Mouse (Mus musculus) kidney, embryonic 16.5 days (tissue): ENCODE measurements around the gene Sla2. TPM values are rescaled to one million over a fixed set of nuclear protein-coding genes. Genes with fewer than 3 reads are reported as not detected.
"Not testable (repeated sequence)": the region's sequence is repeated elsewhere in the genome, so short reads cannot be mapped to it uniquely, and the experiment has no call there.

Source experiments
- ATAC-seq: fragments of 200-750 bp; cut with Nextera tagmentation; 2 replicates; pipeline ENCODE4 v1.8.0; 2017; ENCODE audit warnings: moderate TSS enrichment; ENCODE audit not compliant: low FRiP score, low TSS enrichment
- H3K27ac ChIP-seq: fragments of 300-500 bp; sonication (generic); 2 replicates; pipeline ENCODE4 v1.5.1; 2014; ENCODE audit warnings: low read length
- H3K27me3 ChIP-seq: fragments of 300-500 bp; sonication (generic); 2 replicates; pipeline ENCODE4 v1.6.1; 2014; ENCODE audit warnings: low read length, control low read depth, mixed read lengths; ENCODE audit not compliant: insufficient read depth
- H3K36me3 ChIP-seq: fragments of 300-500 bp; sonication (generic); 2 replicates; pipeline ENCODE4 v1.6.1; 2014; ENCODE audit warnings: low read length, control low read depth, mixed read lengths; ENCODE audit not compliant: insufficient read depth
- H3K4me1 ChIP-seq: fragments of 300-500 bp; sonication (generic); 2 replicates; pipeline ENCODE4 v1.6.1; 2014; ENCODE audit warnings: low read length, control low read depth, mixed read lengths; ENCODE audit not compliant: insufficient read depth
- H3K4me2 ChIP-seq: fragments of 300-500 bp; sonication (generic); replicated peaks from 2 replicates; pipeline ENCODE4 v1.6.1; 2014; ENCODE audit warnings: low read depth, low read length
- H3K4me3 ChIP-seq: fragments of 300-500 bp; sonication (generic); 2 replicates; pipeline ENCODE4 v1.5.1; 2014; ENCODE audit warnings: mild to moderate bottlenecking, low read length
- H3K9ac ChIP-seq: fragments of 300-500 bp; sonication (generic); replicated peaks from 2 replicates; pipeline ENCODE4 v1.6.1; 2014; ENCODE audit warnings: low read length
- H3K9me3 ChIP-seq: fragments of 300-500 bp; sonication (generic); 2 replicates; pipeline ENCODE4 v1.6.1; 2016; ENCODE audit warnings: low read length, control low read depth
- WGBS: fragments of 180-500 bp; shearing (Covaris S2); extraction: QIAGEN DNeasy Blood & Tissue Kit; methylation state at CpG from one replicate; pipeline ENCODE4 v1.1.7; 2014; 5-methylcytosine and 5-hydroxymethylcytosine counted together
- polyA plus RNA-seq: library from polyadenylated mRNA; unstranded; fragments of >200 nt; fragmentation: Nextera tagmentation; extraction: Ambion mirVana; gene quantifications from 2 replicates; pipeline ENCODE4 v1.2.1, GENCODE M21; 2015

The Sla2 gene
- polyA plus RNA-seq, 1 experiment from 2014 or later: 0.36 TPM

GRCm38 (mm10) chr2:156838839-156839238 is 48.2 kb downstream of the Sla2 start:
- WGBS: 58% methylated on average over 6 of the region's 6 CpGs
- Histone ChIP-seq H3K36me3 (peaks cover 34% of the 10 kb centered on the region), H3K4me3 (peak overlapping the region; percentile 78), H3K4me1 (peaks cover 24% of the 10 kb centered on the region), H3K9me3 (peaks cover 4% of the 10 kb centered on the region; the same call in 1 of the 2 replicates), H3K27ac (peak overlapping the region; percentile 82), H3K27me3 (no peaks in the 10 kb centered on the region), H3K9ac (peak overlapping the region; percentile 82), H3K4me2 (peak overlapping the region; percentile 86)
- no peak for ATAC-seq

- ATAC-seq: no peak
- H3K4me3 ChIP-seq: no peak overlapping the region
- H3K36me3 ChIP-seq: peaks cover 79% of the 10 kb centered on the region
- no peak overlapping the region for H3K9ac ChIP-seq
- peaks cover 33% of the 10 kb centered on the region for H3K9me3 ChIP-seq
- H3K27ac ChIP-seq: no peak overlapping the region
- 98% methylated on average over 11 of the region's 11 CpGs for WGBS
- no peaks in the 10 kb centered on the region for H3K27me3 ChIP-seq
- no peak overlapping the region for H3K4me2 ChIP-seq
- no peaks in the 10 kb centered on the region for H3K4me1 ChIP-seq
These were observed 52.7 kb downstream of the Sla2 start for GRCm38 (mm10) chr2:156834336-156834735.

GRCm38 (mm10) chr2:156825128-156825527 is 61.9 kb downstream of the Sla2 start:
- H3K9ac ChIP-seq, H3K4me1 ChIP-seq, ATAC-seq, H3K27ac ChIP-seq, H3K4me2 ChIP-seq, H3K9me3 ChIP-seq, H3K27me3 ChIP-seq, H3K4me3 ChIP-seq, H3K36me3 ChIP-seq: not testable (repeated sequence)
- WGBS: 87% methylated on average over 5 of the region's 6 CpGs

Other genes starting within 250 kb of the Sla2 start
- 447 and 578 TPM in 2 replicates for gene Myl9, start 111.8 kb downstream of the Sla2 start, polyA plus RNA-seq
- gene Tgif2, start 47.2 kb downstream of the Sla2 start, polyA plus RNA-seq: 69.5 and 71.1 TPM in 2 replicates
- gene 4930518I15Rik, start 29.2 kb downstream of the Sla2 start, polyA plus RNA-seq: 8.0 and 9.9 TPM in 2 replicates
- 167 and 168 TPM in 2 replicates for gene Rab5if, start 24.1 kb downstream of the Sla2 start, polyA plus RNA-seq
- 57.7 and 57.9 TPM in 2 replicates for gene Ndrg3, start 104.9 kb upstream of the Sla2 start, polyA plus RNA-seq
- gene Dsn1, start 120.0 kb upstream of the Sla2 start, polyA plus RNA-seq: 37.9 and 40.2 TPM in 2 replicates
- 2.5 and 3.6 TPM in 2 replicates for gene Soga1, start 192.1 kb upstream of the Sla2 start, polyA plus RNA-seq
- 0.53 and 0.71 TPM in 2 replicates for gene Tldc2, start 199.9 kb upstream of the Sla2 start, polyA plus RNA-seq
- 25.9 and 27.1 TPM in 2 replicates for gene Samhd1, start 248.1 kb upstream of the Sla2 start, polyA plus RNA-seq